Mouse (Mus musculus): ENCODE results near the gene Cep97.
"Not testable (repeated sequence)": the region's sequence is repeated elsewhere in the genome, so short reads cannot be mapped to it uniquely, and the experiment has no call there.

Gene Cep97

GRCm38 (mm10) chr16:55934453-55935037 is at the start of gene Cep97:
Gene Cep97 (minus strand): TSS chr16:55934855.
- DNase-seq (ENCODE audit: low read depth, low spot score), result peak; percentile 77

- DNase-seq (ENCODE audit: low read depth, low spot score), result no peak
Observed at GRCm38 (mm10) chr16:55974903-55975285, 40.2 kb upstream of the Cep97 start.

DNA sequence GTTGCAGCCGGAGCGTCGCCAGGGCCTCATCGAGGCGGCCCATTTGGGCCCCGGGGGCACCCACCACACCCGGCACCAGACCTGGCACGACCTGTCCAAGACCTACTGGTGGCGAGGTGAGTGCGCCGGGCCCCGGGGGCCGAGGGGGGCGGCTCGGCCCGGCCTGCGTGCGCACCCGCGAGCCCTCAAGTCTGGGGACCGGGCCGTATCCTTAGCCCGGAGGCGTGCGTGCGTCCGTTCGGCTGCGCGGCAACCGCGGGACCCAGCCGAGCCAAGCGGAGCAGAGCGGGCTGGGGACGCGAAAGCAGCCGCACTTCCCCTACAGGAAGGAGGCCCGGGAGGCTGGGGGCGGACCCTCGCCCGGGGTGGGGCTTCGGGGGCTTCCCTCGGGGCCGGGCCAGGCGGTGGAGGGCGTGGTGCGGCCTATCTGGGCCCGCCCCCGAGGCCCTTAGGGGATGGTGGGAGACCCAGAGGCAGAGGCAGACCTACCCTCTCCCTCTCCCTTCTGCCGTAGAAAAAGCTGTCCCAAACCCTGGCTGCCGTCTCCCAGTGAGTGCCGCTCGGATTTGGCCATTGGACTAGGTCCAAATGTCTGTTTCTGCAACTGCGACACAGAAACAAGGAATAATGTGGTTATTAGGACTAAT is 39.7 kb upstream of the Cep97 start:
- DNase-seq (ENCODE audit: low read depth, low spot score), result peak; percentile 72

DNA sequence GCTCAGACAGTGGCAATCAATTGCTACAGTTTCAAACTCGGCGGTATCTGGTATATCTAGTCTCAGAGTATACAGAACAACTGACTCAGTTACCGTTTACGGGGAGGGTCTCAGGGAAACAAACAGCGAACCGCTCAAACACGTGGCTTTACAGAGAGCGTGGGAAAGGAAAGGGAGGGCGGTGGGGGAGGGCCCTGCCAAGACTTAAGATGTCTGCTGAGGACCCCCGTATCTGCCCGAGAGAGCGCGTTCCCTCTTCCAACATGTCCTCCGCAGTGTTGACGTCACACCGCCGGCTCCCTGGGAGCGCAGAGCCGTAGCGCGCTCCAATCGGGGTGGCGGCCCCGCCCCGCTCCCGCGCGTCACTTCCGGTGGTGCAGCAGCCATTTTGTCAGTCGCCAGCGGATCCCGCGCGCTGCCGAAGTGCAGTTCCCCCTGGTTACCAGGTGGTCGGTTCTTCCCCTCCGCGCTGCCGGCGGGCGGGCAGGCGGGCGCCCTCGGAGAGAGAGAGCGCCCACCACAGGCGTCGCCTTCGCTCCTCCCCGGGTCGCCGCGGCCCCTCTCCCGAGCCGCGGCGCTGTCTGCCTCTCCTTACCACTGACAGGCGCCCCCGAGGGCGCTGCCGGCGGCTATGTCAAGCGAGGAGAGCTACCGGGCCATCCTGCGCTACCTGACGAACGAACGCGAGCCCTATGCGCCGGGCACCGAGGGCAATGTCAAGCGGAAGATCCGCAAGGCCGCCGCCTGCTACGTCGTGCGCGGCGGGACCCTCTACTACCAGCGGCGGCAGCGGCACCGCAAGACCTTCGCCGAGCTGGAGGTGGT is 39.0 kb upstream of the Cep97 start, which contains the start of gene Zbtb11:
Gene Zbtb11 (plus strand): TSS at position 453 of the 825 bp plus-strand sequence.
- peak; percentile 99 for DNase-seq (ENCODE audit: low read depth, low spot score)

- no peak for DNase-seq (ENCODE audit: low read depth, low spot score)
Observed at GRCm38 (mm10) chr16:55972626-55973201, 38.1 kb upstream of the Cep97 start.

DNA sequence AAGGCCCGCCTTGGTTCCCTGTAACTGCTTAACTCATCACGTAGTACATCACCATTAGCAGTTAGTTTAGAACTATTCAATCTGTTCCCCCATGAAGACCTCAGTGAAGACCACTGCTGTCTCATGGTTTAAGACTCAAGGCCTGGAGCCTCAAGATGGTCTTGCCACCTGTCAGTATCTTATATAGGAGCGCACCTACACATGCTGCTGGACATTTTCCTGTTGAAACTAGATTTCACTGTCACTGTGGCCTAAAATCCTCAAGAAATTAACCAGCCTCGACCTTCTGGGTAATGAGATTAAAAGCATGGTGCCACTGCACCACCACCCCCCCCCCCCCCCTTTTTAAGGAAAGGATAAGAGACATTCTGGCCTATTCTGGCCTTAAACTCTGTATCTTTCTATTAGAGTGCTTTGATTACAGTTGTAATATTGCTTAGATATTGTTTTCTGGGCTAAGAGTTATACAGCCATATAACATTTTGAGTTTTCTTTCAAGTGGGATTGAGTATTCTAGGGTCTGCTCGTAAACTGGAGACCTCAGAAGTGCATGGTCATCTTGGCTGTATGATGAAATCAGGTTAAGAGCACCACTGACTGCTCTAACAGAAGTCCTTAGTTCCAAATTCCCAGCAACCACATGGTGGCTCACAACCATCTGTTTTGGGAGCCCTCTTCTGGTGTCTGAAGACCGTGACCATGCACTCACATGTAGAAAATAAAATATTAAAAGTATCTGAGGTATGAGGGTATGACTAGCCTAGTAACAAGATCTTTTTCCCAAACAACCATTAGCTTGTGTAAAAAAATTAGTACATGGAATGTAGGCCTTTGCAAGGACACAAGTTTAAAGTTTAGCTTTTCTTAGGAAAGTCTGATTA is 37.3 kb upstream of the Cep97 start:
- no peak for DNase-seq (ENCODE audit: low read depth, low spot score)

GRCm38 (mm10) chr16:55970416-55970815 is 35.8 kb upstream of the Cep97 start:
- DNase-seq (ENCODE audit: low read depth, low spot score), result no peak

DNA sequence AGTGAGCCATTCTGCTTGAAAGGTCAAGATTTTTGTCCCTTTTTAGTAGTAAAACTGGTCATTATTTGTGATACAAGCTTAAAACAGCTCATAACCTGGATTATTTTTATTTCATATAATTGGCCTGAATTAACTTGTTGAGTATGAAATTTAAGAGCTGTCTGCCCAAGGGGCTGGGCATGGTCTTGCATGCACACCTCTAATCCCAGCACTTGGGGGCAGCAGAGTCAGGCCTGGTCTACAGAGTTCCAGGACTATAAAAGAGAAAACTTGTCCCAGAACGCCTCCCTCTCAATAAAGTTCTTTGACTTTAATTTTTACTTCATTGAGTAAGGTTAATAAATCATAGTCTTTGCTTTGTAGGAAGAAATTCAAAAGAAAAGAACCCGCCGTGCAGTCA is 34.5 kb upstream of the Cep97 start:
- DNase-seq (ENCODE audit: low read depth, low spot score), result no peak

GRCm38 (mm10) chr16:55967221-55967620 is 32.6 kb upstream of the Cep97 start:
- DNase-seq (ENCODE audit: low read depth, low spot score), result no peak

DNA sequence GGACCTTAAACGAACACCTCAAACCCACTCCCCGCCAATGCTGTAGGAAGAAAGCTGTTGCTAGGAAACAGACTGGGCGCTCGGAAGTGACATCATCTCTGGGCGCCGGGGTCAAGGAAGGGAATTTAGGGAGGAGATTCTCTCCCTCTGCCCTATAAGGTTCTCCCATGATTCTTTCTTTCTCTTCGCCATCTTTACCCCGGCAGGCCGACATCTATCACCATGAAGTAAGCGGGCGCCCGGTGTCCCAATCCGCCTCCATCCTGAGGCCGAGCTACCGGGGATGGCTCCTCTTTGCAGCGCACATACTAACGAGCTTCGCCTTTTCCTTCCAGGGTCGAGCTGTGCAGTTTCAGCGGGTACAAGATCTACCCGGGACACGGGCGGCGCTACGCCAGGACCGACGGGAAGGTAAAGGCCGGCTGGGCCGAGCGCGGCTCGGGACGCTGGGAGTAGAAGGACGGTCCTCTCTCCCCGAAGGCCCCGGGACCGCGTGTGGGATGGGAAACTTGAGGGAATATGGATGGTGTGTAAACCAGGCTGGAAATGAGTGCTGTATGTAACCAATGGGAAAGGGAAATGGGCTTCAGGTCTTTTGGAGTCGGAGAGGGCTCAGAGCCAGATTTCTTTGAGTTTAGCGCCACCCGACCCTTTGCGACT is 31.7 kb upstream of the Cep97 start, which contains the start of gene Rpl24:
Gene Rpl24 (plus strand): TSS at position 64 of the 660 bp plus-strand sequence.
- peak; percentile 93 for DNase-seq (ENCODE audit: low read depth, low spot score)

DNA sequence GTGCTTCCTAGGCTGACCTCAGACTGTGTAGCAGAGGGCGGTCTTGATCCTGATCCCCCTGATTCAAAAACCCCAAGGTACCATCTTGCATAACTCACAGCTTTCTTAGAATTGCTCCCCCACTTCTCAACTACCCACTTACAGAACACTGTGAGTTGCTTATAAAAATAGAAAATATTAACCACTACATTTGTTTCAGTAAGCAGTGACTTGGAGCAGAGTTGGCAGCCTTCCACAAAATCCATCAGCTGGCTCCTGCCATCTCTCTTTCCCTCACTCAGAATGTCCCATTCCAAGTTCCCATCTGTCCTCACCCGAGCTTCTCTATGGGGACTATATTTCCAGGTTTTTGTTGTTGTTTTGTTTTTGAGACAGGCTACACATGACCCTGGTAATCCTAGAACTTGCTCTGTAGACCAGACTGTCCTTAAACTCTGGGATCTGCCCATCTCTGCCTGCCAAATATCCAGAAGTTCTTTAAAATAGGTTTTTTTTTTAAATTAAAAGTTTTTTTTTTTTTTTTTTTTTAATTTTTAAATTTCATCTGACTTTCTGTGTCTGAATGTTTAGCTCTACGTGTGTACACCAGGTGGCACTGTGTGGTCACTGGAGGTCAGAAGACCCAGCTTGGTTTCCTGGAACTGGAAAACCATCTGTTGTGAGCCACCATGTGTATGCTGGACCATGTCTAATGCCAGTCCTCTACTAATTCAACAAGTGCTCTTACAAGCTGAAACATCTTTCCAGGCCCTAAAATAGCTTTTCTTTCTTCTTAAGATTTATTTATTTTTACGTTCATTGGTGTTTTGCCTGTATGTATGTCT is 29.7 kb upstream of the Cep97 start:
- DNase-seq (ENCODE audit: low read depth, low spot score), result no peak

- not testable (repeated sequence) for DNase-seq (ENCODE audit: low read depth, low spot score)
Observed at GRCm38 (mm10) chr16:55963068-55963467, 28.4 kb upstream of the Cep97 start.

- not testable (repeated sequence) for DNase-seq (ENCODE audit: low read depth, low spot score)
Observed at GRCm38 (mm10) chr16:55954196-55954595, 19.5 kb upstream of the Cep97 start.

GRCm38 (mm10) chr16:55952771-55953170 is 18.1 kb upstream of the Cep97 start:
- DNase-seq (ENCODE audit: low read depth, low spot score), result no peak

DNA sequence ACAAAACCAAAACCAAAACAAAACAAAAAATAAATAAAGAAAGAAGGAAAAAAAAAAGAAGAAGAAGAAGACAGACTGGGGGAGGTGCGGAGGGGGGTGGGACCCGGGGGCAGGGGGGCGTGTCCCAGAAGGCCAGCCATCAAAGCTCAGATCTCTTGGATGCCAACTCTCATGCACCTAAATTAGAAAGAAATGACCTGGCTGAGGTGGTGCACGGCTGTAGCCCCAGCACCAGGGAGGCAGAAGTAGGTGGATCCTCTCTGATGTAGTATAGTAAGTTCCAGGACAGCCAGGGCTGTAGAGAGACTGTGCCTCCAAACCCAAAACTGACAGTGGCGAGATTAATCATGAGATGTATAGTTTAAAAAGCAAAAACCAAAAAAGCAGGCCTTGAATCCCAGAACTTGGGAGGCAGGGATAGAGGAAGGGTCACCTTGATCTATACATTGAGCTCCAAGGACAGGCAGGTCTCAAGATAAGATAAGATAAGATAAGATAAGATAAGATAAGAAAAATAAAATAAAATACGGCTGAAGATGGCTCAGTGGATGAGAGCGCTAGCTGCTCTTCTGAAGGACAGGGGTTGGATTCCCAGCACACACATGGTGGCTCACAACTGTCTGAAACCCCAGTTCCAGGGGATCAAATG is 17.1 kb upstream of the Cep97 start:
- no peak for DNase-seq (ENCODE audit: low read depth, low spot score)

DNA sequence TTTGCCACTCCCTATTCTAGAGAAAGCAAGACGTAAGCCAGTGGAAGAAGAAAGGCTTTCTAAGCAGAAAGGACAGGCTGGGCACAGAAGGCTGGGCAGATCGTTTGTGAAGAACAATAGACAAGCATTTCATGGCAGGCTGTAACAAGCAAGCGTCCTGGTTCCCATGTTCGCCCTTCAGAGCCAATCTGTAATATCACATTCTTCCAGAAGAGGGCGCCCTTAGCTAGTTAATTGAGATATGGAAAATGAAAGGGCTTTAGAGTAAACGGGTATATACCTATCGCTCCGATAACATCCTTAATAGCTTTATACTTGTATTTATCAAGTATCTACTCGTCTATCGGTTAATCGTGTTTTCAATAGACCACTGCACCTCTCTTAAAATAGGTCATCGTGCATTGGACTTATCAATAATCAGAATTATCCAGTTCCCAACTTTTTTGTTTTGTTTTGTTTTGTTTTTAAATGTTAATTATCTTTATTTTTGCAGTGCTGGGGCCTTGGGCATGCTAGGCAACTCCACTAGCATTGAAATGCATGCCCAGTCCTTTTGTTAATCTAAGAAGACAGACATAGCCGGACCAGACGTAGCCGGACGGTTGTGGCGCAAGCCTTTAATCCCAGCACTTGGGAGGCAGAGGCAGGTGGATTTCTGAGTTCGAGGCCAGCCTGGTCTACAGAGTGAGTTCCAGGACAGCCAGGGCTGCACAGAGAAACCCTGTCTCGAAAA is 16.5 kb upstream of the Cep97 start:
- peak; percentile 73 for DNase-seq (ENCODE audit: low read depth, low spot score)

GRCm38 (mm10) chr16:55950462-55950861 is 15.8 kb upstream of the Cep97 start:
- DNase-seq (ENCODE audit: low read depth, low spot score), result no peak

DNA sequence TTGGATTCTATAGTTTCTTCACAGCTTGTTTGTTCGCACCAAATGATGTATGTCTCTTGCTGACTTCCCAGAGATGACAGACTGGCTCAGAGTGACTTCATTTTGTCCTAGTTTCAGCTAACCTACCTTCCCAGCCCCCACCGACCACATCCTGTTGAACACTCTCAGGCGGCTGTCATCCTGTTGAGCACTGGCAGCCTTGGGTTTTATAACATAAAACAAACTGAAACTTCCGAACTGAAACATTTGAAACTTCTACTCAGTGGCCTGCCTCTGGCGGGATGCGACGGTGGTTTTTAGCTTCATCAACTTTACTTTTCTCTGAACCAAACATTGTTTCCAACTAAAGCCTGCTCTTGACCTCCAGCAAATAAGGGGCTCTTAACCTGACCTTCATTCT is 14.3 kb upstream of the Cep97 start:
- no peak for DNase-seq (ENCODE audit: low read depth, low spot score)
